Mouse (Mus musculus) kidney, postnatal 10 days (tissue): Measurements from ENCODE around the gene Taok3.
A peak's percentile ranks its signal among the peaks of the same experiment; 100 is the strongest.

Source experiments
- DNase-seq: peaks from one replicate; pipeline ENCODE4 v3.0.0; 2021; ENCODE audit warnings: mixed read lengths

Gene Taok3

DNA sequence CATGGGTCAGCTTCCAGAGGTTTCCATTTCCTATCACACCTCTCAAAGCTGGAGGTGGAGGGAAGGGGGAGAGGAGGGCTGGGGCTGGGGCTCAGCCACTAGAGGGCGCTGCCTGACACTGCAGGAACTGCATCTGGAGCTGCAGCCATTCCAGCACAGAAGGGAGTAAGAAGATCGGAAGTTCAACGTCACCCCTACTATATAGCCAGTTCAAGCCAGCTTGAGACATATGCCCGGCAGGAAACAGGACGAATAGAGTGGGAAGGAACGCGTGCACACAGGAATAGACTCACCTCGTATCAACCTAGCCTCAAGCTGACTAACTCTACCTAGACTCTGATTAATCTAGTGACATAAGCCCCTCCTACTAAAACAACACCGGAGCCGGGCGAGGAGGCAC is 187.8 kb downstream of the Taok3 start:
- DNase-seq = peak; percentile 90

GRCm38 (mm10) chr5:117313420-117313819 is 193.5 kb downstream of the Taok3 start:
- DNase-seq = peak; percentile 79

GRCm38 (mm10) chr5:117313909-117314308 is 194.0 kb downstream of the Taok3 start:
- no peak for DNase-seq

DNA sequence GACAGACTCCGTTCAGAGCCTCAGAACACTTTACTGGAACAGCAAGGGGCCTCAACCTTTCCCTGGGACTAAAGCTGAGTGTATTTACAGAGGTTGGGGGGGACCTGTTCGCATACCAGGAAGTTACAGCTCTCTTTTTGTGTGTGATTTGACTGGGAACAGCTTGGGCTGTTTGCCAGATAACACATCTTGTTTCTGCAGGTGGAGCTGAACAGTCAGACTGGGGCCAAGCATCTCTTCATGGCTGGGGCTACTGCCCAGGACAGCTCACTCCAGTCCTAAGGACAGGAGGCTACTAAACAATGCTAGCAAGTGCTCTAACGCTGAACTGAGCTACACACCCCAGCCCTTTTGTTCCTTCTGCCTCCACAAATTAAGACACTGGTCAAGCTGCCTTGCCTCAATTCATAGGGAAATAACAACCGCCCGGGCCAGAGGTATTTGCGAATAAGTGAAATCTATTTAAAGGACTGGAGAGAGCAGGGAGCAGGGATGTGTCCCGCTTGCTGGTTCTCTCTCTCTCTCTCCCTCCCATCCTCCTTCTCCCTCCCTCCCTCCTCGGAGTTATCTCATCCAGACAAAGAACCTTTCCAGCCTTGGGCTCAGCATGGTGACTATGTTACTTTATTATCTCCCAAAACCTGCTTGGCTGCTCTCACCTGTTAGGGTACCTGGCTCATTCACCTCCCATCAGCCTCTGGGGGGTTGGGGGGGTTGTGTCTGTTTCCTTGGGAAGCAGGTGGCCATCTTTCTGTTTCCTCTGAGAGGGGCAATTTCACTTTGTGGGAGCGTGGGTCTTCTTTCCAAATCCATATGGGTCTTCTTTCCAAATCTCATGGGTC is 194.9 kb downstream of the Taok3 start:
- DNase-seq = no peak

DNA sequence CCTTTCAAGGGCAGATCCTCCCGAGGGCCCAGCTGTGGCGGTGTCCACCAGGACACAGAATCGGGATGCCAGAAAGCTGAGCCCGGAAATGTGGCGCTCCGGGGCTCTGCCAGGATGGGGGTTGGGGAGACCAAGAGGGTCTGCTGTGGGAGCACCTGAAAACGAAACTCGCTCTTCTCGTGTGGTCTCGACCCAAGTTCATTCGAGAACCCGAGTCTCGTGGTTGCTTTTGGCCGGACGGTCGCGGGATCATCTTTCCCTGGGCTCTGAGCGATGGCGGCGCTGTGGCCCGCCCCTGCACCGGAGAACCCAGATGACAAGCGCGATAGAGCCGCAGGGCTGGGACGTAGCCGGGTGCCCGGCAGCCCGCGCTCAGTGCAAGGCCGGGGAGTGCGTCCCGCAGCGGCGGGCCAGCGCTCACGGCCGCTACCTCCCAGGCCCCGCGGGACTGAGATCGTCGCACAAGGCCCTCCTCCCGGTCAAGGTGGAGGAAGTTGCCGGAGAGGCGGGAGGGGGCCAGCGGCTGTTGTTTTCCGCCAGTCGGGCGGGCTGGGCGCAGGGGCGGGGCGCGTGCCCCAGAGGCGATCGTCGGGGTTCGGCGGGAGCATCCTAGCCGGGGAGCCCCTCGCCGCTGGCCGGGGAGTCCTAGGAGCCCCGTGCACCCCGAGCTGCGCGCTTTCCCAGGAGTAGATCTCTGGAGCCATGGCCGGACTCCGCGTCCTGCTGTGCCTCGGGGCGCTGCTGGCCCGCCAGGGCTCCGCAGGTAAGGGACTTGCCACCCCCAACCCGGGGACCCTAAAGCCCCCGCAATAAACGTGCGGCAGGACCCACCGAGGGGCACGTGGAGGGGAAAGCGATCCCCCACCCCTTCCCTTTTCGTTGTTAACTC is 199.1 kb downstream of the Taok3 start, which contains the start of gene Vsig10:
Gene Vsig10, plus strand, starts transcription at position 343 of the 889 bp plus-strand sequence.
- peak; percentile 85 for DNase-seq

GRCm38 (mm10) chr5:117323751-117324150 is 203.8 kb downstream of the Taok3 start:
- no peak for DNase-seq
